Mouse (Mus musculus): ENCODE measurements around the gene Nkx2-3.

The Nkx2-3 gene

GRCm38 (mm10) chr19:43612051-43612450 lies at the start of gene Nkx2-3:
Nkx2-3 (plus strand) TSS chr19:43612325.
- WGBS, result 7% methylated on average over 24 of the region's 24 CpGs

GRCm38 (mm10) chr19:43563166-43563565 lies 49.0 kb upstream of the Nkx2-3 start:
- WGBS, result 66% methylated on average over 5 of the region's 5 CpGs

GRCm38 (mm10) chr19:43568298-43568697 lies 43.8 kb upstream of the Nkx2-3 start:
- WGBS, result 58% methylated on average over 9 of the region's 9 CpGs

GRCm38 (mm10) chr19:43569133-43569532 lies 43.0 kb upstream of the Nkx2-3 start:
- 61% methylated on average over 6 of the region's 6 CpGs for WGBS

GRCm38 (mm10) chr19:43570831-43571790 lies 41.0 kb upstream of the Nkx2-3 start:
- 13% methylated on average over 32 of the region's 32 CpGs for WGBS

- WGBS, result 83% methylated on average over 13 of the region's 13 CpGs
Measured at GRCm38 (mm10) chr19:43579081-43579796, 32.9 kb upstream of the Nkx2-3 start.

- 68% methylated on average over 2 of the region's 2 CpGs for WGBS
Measured at GRCm38 (mm10) chr19:43581185-43581584, 30.9 kb upstream of the Nkx2-3 start.

- whole genome bisulfite sequencing, result 29% methylated on average over 4 of the region's 4 CpGs
Measured at GRCm38 (mm10) chr19:43583192-43583591, 28.9 kb upstream of the Nkx2-3 start.

- 9% methylated on average over 17 of the region's 17 CpGs for WGBS
Measured at GRCm38 (mm10) chr19:43583595-43583994, 28.5 kb upstream of the Nkx2-3 start.

- 8% methylated on average over 13 of the region's 13 CpGs for WGBS
Measured at GRCm38 (mm10) chr19:43584788-43585187, 27.3 kb upstream of the Nkx2-3 start.

- 83% methylated on average over 4 of the region's 4 CpGs for WGBS
Measured at GRCm38 (mm10) chr19:43592026-43592425, 20.1 kb upstream of the Nkx2-3 start.

GRCm38 (mm10) chr19:43596981-43597380 lies 15.1 kb upstream of the Nkx2-3 start:
- WGBS, result 27% methylated on average over 5 of the region's 5 CpGs

GRCm38 (mm10) chr19:43598741-43599660 lies 13.1 kb upstream of the Nkx2-3 start:
- 10% methylated on average over 25 of the region's 25 CpGs for WGBS

- 1% methylated on average over 27 of the region's 27 CpGs for WGBS
Measured at GRCm38 (mm10) chr19:43599776-43600544, 12.2 kb upstream of the Nkx2-3 start.

GRCm38 (mm10) chr19:43600545-43601331 lies 11.4 kb upstream of the Nkx2-3 start:
- WGBS, result 4% methylated on average over 33 of the region's 33 CpGs

GRCm38 (mm10) chr19:43601440-43601839 lies 10.7 kb upstream of the Nkx2-3 start:
- 3% methylated on average over 27 of the region's 27 CpGs for WGBS

- 3% methylated on average over 12 of the region's 12 CpGs for WGBS
Measured at GRCm38 (mm10) chr19:43601996-43602590, 10.0 kb upstream of the Nkx2-3 start.

GRCm38 (mm10) chr19:43603521-43603920 lies 8.6 kb upstream of the Nkx2-3 start:
- 5% methylated on average over 5 of the region's 5 CpGs for WGBS

- WGBS, result 9% methylated on average over 7 of the region's 7 CpGs
Measured at GRCm38 (mm10) chr19:43604492-43605120, 7.5 kb upstream of the Nkx2-3 start.
